Mouse (Mus musculus) heart, adult 2 months (tissue): ENCODE data around the gene Gbp3.

Experiments used
- CTCF ChIP-seq: fragments of 200-600 bp; IDR thresholded peaks from 2 replicates; pipeline ENCODE4 v1.8.1; 2022; ENCODE audit warnings: antibody characterized with exemption, mild to moderate bottlenecking, moderate library complexity
- POLR2A ChIP-seq: fragments of 200-500 bp; IDR thresholded peaks from 2 replicates; pipeline ENCODE4 v1.6.1; 2011; ENCODE audit warnings: mild to moderate bottlenecking, low read depth, low read length, control low read depth; ENCODE audit not compliant: insufficient read depth

- TF ChIP-seq POLR2A: no peak
- no peak for TF ChIP-seq CTCF
These were observed 59.8 kb downstream of the Gbp3 start for GRCm38 (mm10) chr3:142619606-142620005.
